Mouse (Mus musculus) left cerebral cortex, postnatal 36 days (tissue): ENCODE data around the gene Lhfpl2. TPM values are rescaled to one million over a fixed set of nuclear protein-coding genes. Genes with fewer than 3 reads are reported as not detected.

Experiments used
- DNase-seq, 2 experiments: peaks; one replicate each; pipeline ENCODE4 v3.0.0; 2021 to 2022; ENCODE audit warnings: low spot score in 2 of 2, mixed read lengths in 1 of 2
- intact Hi-C: fragments of 180-260 bp; cut with DNase I; formaldehyde crosslinking; loops from one replicate; pipeline ENCODE4 v1.15.1; 2025
- total RNA-seq, 2 experiments: library from RNA; stranded (reverse); gene quantifications; 2 replicates each; pipeline ENCODE4 v1.2.3; 2021

The Lhfpl2 gene
- total RNA-seq, 2 experiments from 2014 or later = 12.3 to 12.4 TPM

DNA sequence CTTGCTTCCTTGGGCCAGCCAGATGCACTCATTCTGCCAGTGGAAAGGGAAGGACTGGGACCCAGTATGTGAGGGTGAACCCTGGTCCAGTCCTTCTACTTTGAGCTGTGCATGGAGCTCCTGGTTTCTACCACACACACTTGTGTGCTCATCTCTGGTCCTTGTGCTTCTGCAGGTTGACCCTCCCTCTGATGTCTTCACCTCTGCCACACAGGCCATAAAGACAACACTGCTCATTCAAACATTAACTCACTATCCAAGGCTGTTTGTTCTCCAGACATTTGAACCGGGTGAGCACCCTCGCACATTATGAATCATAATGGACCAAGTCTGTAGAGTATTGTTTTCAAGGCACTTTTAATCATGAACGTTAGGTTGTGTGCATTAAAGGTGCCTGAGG, 37.0 kb downstream of the Lhfpl2 start:
- DNase-seq = no peak
- intact Hi-C loops = no loop called here

DNA sequence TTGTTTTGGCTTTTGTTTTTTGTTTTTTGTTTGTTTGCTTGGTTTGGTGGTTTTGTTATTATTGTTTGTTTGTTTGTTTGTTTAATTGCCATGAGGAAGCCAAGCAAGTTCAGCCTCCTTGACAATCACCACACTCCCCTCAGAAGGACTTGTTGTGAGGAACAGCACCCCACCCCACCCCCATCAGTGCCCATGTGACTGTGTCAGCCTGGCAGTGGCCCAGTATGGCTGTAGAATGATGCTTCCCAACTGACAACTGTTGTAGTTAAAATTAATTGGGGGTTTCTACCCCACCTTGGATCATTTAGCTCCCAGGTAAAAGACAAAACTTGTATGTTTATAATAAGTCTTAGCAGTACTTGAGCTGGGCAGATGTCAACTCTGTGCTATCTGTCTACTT, 37.6 kb downstream of the Lhfpl2 start:
- intact Hi-C loops = no loop called here

GRCm38 (mm10) chr13:94097667-94098066, 40.1 kb downstream of the Lhfpl2 start:
- no peak for DNase-seq
- intact Hi-C loops = no loop called here

More for the DNA sequence above, 37.6 kb downstream of the Lhfpl2 start:
- DNase-seq = no peak

DNA sequence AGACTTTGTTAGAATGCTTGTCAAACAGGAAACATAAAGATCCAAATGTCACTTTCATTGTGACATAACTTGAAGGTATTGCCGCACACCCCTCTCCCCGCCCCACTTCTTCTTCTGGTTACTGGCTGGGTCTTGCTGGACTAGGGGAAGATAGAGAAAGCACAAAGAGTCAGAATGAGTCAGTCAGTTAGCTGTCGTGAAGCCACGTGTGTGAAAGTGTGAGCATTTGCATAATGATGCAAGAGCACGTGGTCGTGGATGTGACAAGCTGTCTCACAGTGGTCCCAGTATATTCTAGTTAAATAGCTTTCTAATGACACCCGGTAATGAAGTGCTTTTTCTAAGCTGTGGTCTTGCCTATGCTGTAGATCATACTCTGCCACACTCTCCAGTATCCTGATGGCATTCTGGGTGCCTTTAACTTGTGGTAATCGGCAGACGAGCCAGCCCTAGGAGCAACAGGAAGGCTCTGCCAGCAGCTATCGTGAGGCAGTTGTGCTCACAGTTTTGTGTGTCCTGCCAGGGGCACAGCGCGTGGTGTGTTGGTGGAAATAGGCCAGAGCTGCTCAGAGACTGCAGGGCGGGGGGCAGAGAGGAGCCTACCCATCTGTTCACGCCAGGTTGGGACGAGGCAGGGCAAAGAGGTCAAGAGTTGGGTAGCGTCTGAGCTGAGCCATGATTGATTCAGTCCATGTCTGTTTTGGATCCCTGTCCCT, 40.9 kb downstream of the Lhfpl2 start:
- intact Hi-C loops = no loop called here
- DNase-seq = no peak

GRCm38 (mm10) chr13:94099087-94099486, 41.5 kb downstream of the Lhfpl2 start:
- no peak for DNase-seq
- intact Hi-C loops = no loop called here

DNA sequence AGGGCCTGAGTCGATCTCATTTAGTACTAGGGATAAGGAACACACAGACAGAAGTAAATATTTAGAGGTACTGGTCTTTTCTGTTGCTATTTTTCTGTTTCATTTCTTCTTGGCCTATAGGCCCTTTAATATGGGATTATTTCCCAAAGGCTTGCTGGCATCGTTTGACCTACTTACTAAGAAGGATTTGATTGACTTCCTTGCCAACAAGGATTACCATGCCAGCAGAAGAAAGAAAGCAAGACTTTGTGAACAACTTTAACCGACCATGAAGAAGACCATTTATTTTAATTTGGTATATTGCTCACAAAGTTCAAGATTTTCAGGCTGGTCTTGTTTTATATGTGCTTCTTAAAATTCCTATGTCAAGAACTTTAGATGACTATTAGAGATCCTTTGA, 42.8 kb downstream of the Lhfpl2 start:
- intact Hi-C loops = no loop called here

GRCm38 (mm10) chr13:94101020-94101571, 43.5 kb downstream of the Lhfpl2 start:
- no peak for DNase-seq
- intact Hi-C loops = no loop called here

More for the DNA sequence above, 42.8 kb downstream of the Lhfpl2 start:
- DNase-seq = no peak

DNA sequence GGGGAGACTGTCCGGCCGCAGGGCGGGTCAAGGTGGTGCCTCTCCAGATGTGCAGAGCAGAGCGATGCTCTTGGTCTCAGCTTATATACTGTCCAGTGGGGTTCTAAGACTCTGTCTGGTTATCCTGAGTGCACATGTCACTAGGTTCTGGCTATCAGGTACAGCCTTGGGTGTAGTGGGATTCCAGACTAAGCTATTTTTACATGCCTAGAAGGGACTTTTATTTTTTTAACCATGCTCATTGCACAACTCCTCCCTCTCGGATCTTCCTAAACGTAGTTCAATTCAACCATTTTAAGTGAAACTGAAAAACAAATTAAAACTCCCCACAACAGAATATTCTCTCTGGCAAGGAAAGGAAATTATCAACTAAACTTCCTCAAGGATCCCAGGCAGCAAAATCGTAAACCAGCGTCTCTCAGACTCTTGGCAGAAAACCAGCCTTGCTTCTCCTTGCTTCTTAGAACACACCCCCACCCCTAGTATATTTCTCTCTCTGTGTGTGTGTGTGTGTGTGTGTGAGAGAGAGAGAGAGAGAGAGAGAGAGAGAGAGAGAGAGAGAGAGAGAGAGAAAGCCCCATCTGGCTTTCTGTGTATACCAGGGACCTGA, 47.4 kb downstream of the Lhfpl2 start:
- DNase-seq = no peak
- intact Hi-C loops = no loop called here

DNA sequence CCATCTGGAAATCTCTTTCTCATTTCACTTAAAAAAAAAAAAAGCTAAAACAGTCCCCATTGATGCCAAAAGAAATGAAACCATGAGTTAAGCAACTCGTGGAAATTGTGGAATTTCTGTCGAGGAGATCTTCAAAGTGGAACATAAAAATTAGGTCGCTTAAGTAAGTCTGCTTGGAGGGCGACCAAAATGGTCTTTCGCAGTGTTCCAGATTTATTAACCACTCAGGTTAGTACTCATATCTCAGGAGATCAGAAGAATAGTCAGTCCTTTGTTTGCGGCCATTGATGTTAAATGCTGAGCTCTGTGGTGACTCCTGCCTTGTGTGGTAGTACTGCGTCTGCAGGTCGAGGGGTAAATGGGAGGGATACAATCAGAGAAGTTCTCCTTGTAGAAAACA, 48.8 kb downstream of the Lhfpl2 start:
- no peak for DNase-seq
- intact Hi-C loops = no loop called here

GRCm38 (mm10) chr13:94106983-94107382, 49.4 kb downstream of the Lhfpl2 start:
- intact Hi-C loops = no loop called here

DNA sequence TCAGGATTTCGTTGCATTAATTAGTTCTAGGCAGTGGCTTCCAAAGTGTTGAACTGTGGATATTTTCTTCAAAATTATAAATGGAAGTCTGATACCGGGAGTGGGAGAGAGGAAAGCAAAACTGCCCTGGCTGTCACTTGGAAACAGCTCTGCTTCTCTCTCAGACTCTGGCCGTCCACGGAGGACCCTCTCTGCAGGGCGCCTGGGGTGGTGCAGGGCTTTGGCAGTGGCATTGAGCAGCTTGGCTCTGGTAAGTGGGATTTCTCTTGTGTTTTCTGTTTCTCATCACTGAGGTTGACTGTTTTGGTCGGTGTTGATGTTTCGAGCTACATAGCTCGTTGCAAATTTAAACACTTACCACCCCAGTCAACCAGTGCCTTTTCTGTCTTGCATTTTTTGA, 53.0 kb downstream of the Lhfpl2 start:
- DNase-seq = no peak
- intact Hi-C loops = no loop called here

More at GRCm38 (mm10) chr13:94106983-94107382, 49.4 kb downstream of the Lhfpl2 start:
- DNase-seq = peak; percentile 29 to 51

- no peak for DNase-seq
- intact Hi-C loops = no loop called here
These were observed 57.9 kb downstream of the Lhfpl2 start for GRCm38 (mm10) chr13:94115476-94115875.

- peak; percentile 50 to 57 for DNase-seq
- intact Hi-C loops = no loop called here
These were observed 59.3 kb downstream of the Lhfpl2 start for GRCm38 (mm10) chr13:94116705-94117410.

GRCm38 (mm10) chr13:94117522-94117921, 59.9 kb downstream of the Lhfpl2 start:
- intact Hi-C loops = no loop called here
- DNase-seq = no peak

GRCm38 (mm10) chr13:94118091-94118490, 60.5 kb downstream of the Lhfpl2 start:
- no peak for DNase-seq
- intact Hi-C loops = no loop called here

GRCm38 (mm10) chr13:94119309-94119708, 61.7 kb downstream of the Lhfpl2 start:
- intact Hi-C loops = no loop called here
- no peak for DNase-seq

DNA sequence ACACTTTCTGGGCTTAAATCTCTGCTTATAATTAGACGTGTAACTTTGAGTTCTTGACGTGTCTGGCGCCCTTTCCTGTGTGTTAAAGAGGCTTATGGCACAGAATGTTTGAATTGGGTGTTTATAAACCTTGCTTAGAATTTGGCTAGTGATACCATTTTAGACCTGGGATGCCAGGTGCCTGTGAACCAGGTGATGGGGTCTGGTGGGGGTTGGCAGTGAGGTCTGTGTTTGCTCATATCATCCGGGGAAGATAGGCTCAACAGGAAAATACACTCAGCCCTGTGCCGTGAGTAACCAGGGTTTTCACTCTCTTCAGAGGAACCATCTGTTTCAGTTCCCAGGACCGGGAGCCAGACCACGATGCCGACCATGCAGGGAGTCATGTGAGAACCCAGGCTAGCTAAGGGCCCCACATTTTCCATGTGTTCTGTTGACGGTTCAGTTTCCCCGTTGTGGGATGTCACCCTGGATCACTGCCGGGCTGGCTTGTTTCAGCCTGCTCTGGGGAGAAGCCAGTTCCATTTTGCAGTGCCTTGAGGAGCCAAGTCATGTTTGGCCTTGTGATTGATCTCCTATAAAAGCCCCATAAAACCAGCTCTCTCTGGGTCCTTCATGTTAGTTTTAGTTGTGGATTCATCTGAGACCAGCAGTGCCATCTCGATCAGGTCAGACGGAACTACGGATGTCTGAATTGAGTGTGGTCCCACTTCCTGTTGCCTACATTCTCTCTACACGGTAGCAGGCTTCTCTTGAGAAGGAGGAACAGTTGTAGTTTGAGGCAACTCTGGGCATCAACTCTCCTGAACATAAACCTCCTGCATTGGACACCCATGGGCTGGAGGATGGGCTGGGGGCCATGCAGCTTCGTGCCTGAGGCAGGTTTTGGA, 65.4 kb downstream of the Lhfpl2 start:
- DNase-seq = peak in 1 of 2 experiments; percentile 10
- intact Hi-C loops = no loop called here

DNA sequence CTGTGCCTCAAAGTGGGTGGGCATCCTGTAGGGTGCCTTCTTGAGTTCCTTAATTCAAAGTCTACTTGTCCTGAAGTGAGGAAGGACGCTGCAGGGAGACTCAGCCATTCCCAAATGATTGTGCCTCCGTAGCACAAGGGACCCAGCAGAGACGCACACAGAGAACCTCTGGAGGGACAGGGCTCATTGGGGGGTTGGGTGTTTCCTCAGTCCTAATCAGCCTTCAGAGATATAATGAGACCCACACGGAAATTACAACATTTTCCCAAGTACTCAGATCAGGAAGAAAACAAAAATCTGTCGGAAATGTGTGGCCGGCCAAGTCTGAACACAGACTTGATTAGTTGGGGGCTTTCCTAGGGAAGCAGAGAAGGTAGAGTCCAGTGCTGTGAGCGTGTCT, 72.8 kb downstream of the Lhfpl2 start:
- DNase-seq = no peak
- intact Hi-C loops = no loop called here

- no peak for DNase-seq
These were observed 73.5 kb downstream of the Lhfpl2 start for GRCm38 (mm10) chr13:94131135-94131534.

More at GRCm38 (mm10) chr13:94131135-94131534, 73.5 kb downstream of the Lhfpl2 start:
- intact Hi-C loops = no loop called here
